Mouse (Mus musculus): ENCODE results near the gene Zfp94.

- no peak for TF ChIP-seq CTCF (conservative IDR thresholded peaks at IDR 0.05; ENCODE audit: low read length)
- TF ChIP-seq NANOG (IDR thresholded peaks at IDR 0.05; ENCODE audit: borderline replicate concordance, low read length), result no peak
- no peak for TF ChIP-seq POU5F1 (IDR thresholded peaks at IDR 0.05; ENCODE audit: borderline replicate concordance, low read length)
Observed at GRCm38 (mm10) chr7:24365258-24366014, 49.0 kb upstream of the Zfp94 start.
